Mouse (Mus musculus) telencephalon, adult 2 months (tissue): Measurements from ENCODE around the gene Poc1a.

Experiments
- DNase-seq: peaks from one replicate; pipeline ENCODE4 v3.0.0-alpha.2; 2011; ENCODE audit warnings: low read depth, low spot score

Poc1a gene

GRCm38 (mm10) chr9:106338462-106339172, 57.8 kb downstream of the Poc1a start:
- no peak for DNase-seq

DNA sequence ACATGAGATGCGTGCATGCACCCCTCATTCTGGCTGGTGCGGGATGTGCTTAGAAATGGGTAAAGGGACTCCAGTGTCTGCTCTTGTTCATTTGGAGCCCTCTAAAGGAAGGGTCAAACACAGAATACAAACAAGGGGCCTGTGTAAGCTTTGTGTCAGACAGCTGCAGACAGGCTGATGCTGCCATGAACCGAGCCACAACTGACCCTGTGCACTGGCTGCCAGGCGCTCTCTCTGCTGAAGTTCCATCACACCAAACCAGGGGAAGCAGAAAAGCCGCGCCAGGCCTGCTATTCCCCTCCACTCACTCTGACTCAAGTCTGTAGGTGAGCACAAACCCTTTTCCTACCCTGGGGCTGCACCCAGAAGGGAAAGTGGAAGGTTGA, 58.3 kb downstream of the Poc1a start:
- no peak for DNase-seq

- no peak for DNase-seq
Observed at GRCm38 (mm10) chr9:106339730-106340129, 58.9 kb downstream of the Poc1a start.

DNA sequence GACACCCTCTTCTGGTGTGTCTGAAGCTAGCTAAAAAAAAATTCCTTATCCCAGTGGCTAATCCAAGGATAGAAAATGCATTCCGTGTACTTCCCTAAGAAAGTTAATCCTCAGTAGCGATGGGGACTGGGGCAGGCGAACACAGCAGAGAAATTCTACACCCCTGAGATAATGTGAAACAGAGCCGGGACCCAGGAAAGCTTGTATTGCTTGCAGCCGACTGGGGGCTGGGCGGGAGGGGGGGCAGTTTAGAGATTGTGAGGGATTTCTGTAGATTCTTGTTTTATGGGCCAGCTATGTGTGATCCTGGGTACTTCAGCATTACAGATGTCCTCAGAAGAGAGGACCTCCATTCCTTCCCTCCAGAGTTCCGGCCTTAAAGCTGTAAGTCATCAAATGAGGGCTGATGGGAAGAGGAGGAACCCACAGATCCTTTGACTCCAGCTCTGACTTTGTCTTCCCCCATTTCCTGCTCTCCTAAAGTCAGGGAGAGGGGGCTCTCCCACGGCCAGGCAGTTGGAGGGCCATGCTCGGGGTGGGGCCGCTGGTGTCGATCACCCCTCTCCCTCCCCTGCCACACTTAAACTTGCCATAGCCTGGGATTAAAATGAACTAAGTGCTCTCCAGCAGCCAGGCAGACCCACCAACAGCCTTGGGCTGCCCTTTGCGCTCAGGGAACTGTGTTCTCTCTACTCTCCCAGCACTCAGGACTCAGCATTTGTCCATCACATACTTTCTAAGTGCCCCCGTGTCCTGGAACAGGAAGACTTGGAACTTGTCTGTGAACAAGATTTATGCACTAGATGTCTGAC, 59.8 kb downstream of the Poc1a start:
- DNase-seq, result no peak

GRCm38 (mm10) chr9:106341313-106341686, 60.4 kb downstream of the Poc1a start:
- DNase-seq, result no peak

DNA sequence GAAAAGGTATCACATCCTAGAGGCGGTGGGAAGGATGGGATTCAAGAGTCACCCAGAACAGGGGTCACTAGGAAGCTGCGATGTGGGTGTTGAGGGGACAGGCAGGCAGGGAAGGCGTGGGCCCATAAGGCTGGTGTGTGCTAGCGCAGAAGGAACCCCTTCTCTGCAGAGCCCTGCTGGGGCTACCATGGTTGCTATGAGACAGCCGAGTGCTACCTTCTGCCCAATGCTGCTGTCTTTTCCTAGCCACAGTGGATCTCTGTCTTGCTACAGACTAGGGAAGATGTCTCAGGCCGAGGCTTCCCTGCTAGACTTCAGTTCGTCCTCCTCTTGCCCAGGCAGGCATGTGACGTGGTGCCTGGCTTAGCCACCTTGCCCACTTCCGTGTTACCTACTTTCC, 61.7 kb downstream of the Poc1a start:
- DNase-seq, result no peak

DNA sequence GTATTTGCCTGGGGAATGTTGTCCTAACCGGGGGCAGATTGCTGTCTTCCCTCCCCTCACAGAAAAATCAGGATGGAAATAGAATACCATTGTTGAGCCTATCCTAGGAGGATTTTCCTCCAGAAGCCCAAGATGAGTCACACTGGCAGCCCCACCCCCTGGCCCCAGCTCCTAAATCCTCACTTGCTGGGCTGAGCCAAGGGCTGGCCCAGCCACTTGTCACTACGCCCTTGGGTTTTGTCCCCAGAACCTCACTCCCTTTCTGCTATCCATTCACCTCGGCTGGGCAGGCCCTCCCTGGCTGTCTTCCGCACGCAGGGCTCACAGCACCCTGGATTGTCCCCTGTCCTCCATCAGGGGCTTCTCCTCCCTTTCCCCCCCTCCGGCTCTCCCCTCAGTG, 64.3 kb downstream of the Poc1a start:
- peak; percentile 76 for DNase-seq

- DNase-seq, result no peak
Observed at GRCm38 (mm10) chr9:106345630-106346029, 64.8 kb downstream of the Poc1a start.

DNA sequence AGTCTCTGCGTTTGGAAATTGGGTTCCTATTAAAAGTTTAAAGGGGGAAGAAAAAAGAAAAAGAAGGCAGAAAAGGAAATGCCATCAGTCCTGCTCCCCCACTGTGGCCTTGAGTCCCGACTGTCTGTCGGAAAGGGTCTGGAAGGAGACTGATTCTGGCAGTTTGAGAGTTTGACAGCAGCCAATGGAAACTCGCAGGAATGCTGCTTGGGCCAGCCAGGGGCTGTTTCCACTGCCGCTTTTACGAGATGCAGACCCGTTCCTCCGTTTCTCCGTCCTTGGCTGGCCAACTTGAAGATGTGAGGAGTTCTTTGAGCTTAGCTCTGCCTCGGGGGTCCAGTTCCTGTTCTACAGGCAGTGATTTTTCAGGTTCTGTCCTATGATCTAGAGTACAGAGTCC, 67.4 kb downstream of the Poc1a start:
- no peak for DNase-seq

DNA sequence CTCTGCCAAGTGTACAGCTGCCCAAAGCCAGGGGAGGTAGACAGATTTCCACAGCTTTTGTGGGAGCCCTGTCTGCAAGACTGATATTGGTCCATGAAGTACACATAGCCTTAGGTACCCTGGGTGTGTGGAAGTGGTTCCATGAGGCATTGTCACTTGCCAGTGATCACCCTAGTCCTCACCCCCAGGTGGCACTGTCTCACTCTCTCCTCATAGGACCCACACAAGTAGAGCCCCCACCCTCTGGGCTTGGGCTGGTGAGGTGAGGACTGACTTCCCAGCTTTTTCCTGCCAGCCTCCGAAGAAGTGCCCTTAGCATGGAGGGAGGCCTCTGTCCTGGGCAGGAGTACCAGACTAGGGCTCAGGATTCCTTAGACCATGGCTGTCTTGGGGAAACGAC, 68.2 kb downstream of the Poc1a start:
- DNase-seq, result no peak

- DNase-seq, result no peak
Observed at GRCm38 (mm10) chr9:106351178-106351577, 70.3 kb downstream of the Poc1a start.

- DNase-seq, result no peak
Observed at GRCm38 (mm10) chr9:106353779-106354178, 72.9 kb downstream of the Poc1a start.

DNA sequence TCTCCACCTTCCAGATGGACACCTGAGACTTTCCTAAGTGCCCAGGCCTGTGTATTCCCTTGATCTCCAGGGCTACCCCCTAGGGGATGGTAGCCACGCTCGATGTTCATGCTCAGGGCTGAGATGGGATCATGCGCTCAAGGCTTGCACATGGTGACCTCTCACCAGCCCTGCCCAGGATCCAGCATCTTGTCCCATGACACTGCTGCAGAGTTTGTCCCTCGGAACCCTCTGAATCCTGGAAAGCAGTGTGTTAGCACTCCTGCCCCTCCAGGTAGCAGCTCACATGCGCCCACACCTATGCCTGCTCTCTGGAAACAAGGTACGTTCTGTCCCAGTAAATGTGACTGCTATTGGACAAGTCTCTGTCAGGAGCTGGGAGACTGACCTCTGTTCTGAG, 73.9 kb downstream of the Poc1a start:
- DNase-seq, result no peak

DNA sequence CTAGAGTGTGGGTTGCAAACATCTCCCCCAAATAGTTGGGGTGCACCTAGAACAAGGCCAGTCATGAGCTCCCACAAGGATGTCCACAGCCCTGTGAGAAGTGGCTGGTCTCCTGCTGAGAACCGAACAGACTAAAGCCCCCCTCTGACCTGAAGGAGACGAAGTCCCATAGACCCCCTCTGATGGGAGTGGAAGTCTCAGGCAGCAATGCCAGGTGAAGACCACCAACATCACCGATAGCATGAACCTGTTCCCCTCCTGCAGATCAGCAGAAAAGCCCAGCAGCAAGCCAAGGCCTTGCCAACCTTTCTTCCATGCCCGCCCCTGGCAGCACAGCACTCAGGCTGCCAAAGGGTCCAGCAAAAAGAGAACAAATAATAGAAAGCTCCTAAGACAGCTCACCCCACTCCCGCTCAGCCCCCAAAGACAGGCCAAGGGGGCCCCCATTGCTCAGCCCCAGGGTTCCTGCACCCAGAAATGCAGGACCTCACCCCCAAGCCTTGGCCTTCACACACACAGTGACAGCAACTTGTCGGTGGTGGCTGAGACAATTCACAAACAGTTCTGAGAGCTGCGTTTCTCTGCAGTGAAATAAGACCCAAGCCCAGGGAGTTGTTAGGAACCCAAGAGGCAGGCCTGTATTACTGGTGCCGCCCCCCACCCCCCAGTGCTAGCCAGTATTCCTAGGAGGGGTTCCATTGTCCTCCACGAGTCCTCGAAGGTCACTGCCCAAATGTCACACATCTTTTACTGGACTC, 74.5 kb downstream of the Poc1a start:
- DNase-seq, result no peak

DNA sequence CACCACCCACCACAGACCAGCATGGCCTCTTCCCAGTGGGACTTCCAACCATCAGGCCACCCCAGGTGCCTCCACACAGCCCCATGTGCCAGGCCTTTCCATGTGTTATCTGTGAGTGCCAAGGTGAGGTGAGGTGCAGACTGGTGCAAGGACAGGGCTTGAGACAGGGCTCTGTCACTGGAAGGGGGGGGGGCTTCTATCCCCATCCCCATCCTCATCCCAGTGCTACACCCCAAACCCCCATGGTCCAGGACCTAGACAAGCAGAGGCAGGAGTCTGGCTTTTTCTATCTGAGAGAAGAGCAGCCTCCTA, 75.1 kb downstream of the Poc1a start:
- no peak for DNase-seq

- no peak for DNase-seq
Observed at GRCm38 (mm10) chr9:106356323-106356844, 75.5 kb downstream of the Poc1a start.

DNA sequence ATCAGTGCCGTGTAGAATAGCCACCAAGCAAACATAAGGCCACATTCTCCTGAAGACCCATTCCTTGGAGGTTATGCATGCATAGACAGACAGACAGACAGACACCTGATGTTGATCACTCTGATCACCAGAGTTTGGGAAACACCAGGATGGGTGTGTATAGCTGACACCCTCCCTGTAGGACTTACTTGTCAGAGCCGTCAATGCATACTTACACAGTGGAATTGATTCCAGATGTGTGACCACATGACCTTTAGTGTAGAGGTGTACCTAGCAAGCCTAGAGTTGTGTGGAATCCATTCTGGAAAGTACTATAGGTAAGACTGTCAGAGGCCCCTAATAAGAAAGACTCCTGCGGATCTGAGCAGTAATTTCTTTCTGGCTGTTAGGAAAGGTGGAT, 76.3 kb downstream of the Poc1a start:
- DNase-seq, result no peak

- DNase-seq, result no peak
Observed at GRCm38 (mm10) chr9:106359297-106359696, 78.4 kb downstream of the Poc1a start.

DNA sequence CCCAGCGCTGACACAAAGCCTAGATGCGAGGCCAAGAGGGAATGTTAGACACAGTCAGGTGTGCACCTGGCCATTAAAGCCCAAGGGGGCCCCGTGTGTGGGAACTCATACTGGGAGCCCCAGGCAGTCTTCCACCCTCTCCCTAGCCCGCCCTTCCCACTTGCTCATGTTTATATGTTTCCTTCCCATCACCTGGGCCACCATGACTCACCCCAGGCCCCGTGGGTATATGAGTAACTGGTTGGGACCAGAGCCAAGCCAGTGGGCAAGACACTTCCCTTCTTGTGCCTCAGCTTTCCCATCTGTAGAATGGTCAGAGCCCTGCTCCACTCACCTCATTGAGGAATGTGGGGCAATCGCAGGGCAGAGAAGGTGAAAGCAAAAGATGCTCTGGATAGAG, 80.3 kb downstream of the Poc1a start:
- DNase-seq, result no peak

DNA sequence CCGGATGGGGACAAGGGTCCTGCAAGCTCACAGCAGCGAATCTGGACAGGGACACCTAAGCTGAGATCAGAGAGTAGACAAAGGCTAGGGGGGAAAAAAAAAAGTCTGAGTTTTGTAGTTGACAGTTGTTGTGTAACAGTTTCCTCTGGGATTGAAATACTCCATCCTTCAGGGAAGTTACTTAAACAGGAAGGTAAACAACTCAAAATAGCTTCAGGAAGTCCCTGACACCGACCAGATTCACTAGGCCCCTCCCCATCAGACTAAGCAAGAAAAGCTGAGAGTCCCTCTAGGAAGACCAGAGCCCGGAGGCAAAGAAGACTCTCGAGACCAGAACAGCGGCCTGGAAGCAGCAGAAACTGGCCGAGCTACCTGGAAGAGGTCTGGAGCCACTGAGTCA, 84.5 kb downstream of the Poc1a start:
- DNase-seq, result no peak

DNA sequence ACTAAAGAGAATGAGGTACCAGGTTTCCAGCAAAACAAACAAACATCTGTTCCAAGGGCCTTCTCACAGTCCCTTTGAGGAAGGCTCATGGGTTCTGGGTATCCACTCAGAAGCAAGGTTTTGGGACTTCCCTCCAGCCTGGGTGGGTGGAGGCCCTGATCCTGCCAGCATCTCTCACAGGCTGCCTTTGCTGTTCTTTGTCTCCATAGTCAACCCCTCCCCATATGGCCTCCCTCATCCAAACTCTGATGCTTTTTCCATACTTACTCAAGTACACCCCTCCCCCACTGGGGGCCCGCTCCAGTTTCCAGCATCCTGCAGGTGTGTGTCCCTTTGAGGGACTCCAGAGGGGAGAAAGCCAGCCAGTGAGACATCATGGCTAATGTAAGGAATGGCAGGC, 85.3 kb downstream of the Poc1a start:
- no peak for DNase-seq

- DNase-seq, result no peak
Observed at GRCm38 (mm10) chr9:106367001-106367400, 86.1 kb downstream of the Poc1a start.
